Mouse (Mus musculus) CD4-positive, CD25-positive, alpha-beta regulatory T cell, adult 4 months (primary cell): ENCODE data around the gene Senp6. TPM values are rescaled to one million over a fixed set of nuclear protein-coding genes. Genes with fewer than 3 reads are reported as not detected.
"Not testable (repeated sequence)": the region's sequence is repeated elsewhere in the genome, so short reads cannot be mapped to it uniquely, and the experiment has no call there.

Experiments
- ATAC-seq: one replicate; pipeline ENCODE4 v1.8.0; 2017
- polyA plus RNA-seq, 2 experiments: library from polyadenylated mRNA; unstranded; fragments of 100-300 nt; shearing (Covaris generic); gene quantifications; one replicate each; pipeline ENCODE4 v1.2.1; 2017

Senp6 gene
- polyA plus RNA-seq = 10 to 100 TPM; 57.7 to 74.1 TPM

- peak; percentile 35 for ATAC-seq
These were observed at the start of gene Senp6 for GRCm38 (mm10) chr9:80066367-80067220. Gene Senp6 (plus strand): TSS chr9:80066903.

GRCm38 (mm10) chr9:80020429-80020828 is 46.3 kb upstream of the Senp6 start:
- no peak for ATAC-seq

GRCm38 (mm10) chr9:80021648-80022047 is 45.1 kb upstream of the Senp6 start:
- ATAC-seq = no peak

GRCm38 (mm10) chr9:80022821-80023220 is 43.9 kb upstream of the Senp6 start:
- ATAC-seq = no peak

GRCm38 (mm10) chr9:80025347-80025746 is 41.4 kb upstream of the Senp6 start:
- not testable (repeated sequence) for ATAC-seq

GRCm38 (mm10) chr9:80026017-80026416 is 40.7 kb upstream of the Senp6 start:
- ATAC-seq = peak; percentile 82

GRCm38 (mm10) chr9:80026581-80027021 is 40.1 kb upstream of the Senp6 start:
- ATAC-seq = no peak

GRCm38 (mm10) chr9:80037262-80037996 is 29.3 kb upstream of the Senp6 start:
- no peak for ATAC-seq

- ATAC-seq = no peak
These were observed 28.7 kb upstream of the Senp6 start for GRCm38 (mm10) chr9:80037997-80038383.

GRCm38 (mm10) chr9:80039296-80039815 is 27.3 kb upstream of the Senp6 start:
- ATAC-seq = no peak

- ATAC-seq = not testable (repeated sequence)
These were observed 22.4 kb upstream of the Senp6 start for GRCm38 (mm10) chr9:80044301-80044700.

- not testable (repeated sequence) for ATAC-seq
These were observed 17.4 kb upstream of the Senp6 start for GRCm38 (mm10) chr9:80049271-80049670.

GRCm38 (mm10) chr9:80052951-80053350 is 13.8 kb upstream of the Senp6 start:
- ATAC-seq = no peak

GRCm38 (mm10) chr9:80057690-80058089 is 9.0 kb upstream of the Senp6 start:
- ATAC-seq = no peak

GRCm38 (mm10) chr9:80065495-80065894 is 1.2 kb upstream of the Senp6 start:
- ATAC-seq = not testable (repeated sequence)

- ATAC-seq = peak; percentile 60
These were observed 721 bp downstream of the Senp6 start for GRCm38 (mm10) chr9:80067221-80068027.

- ATAC-seq = no peak
These were observed 1.4 kb downstream of the Senp6 start for GRCm38 (mm10) chr9:80068028-80068515.

- ATAC-seq = no peak
These were observed 2.1 kb downstream of the Senp6 start for GRCm38 (mm10) chr9:80068735-80069315.

- ATAC-seq = peak; percentile 32
These were observed 3.3 kb downstream of the Senp6 start for GRCm38 (mm10) chr9:80070026-80070425.

GRCm38 (mm10) chr9:80071616-80072015 is 4.9 kb downstream of the Senp6 start:
- no peak for ATAC-seq

GRCm38 (mm10) chr9:80074067-80074466 is 7.4 kb downstream of the Senp6 start:
- ATAC-seq = no peak

GRCm38 (mm10) chr9:80074949-80075348 is 8.2 kb downstream of the Senp6 start:
- no peak for ATAC-seq
